ENCODE assay signal across 18 mouse cellular contexts in genomic region chr1:79602500-79602899, GRCm38 (mm10).
"Had no signal": no experiment of that assay in that cellular context is flagged by ENCODE, and none has a peak within 500 bp of the region (broad histone marks: within the 10 kb centered on the region; RNA-seq: fewer than 3 reads in every experiment).

No protein-coding gene starts in this region.

- DNase-seq: kidney, adult 2 months; kidney, postnatal 10 days; kidney, postnatal 36 days; layer of hippocampus, postnatal 36 days; liver, embryonic 13.5 days; lung, adult 2 months; right cerebral cortex, adult 18-20 months; right cerebral cortex, postnatal 14 days; right cerebral cortex, postnatal 4 days; thymus, adult 2 months; thymus, postnatal 14 days; thymus, postnatal 4 days had no signal

- H3K4me3 ChIP-seq: left cerebral cortex, adult 2 months; liver, embryonic 13.5 days; midbrain, embryonic 12.5 days; neural tube, embryonic 12.5 days; neural tube, embryonic 15.5 days had no signal

- H3K9me3 ChIP-seq: liver, embryonic 13.5 days; midbrain, embryonic 12.5 days; neural tube, embryonic 12.5 days; neural tube, embryonic 15.5 days had no signal

- H3K27ac ChIP-seq: left cerebral cortex, adult 2 months; liver, embryonic 13.5 days; macrophage; midbrain, embryonic 12.5 days; neural tube, embryonic 12.5 days; neural tube, embryonic 15.5 days; stomach, postnatal 0 days had no signal

- H3K36me3 ChIP-seq: liver, embryonic 13.5 days; midbrain, embryonic 12.5 days; neural tube, embryonic 12.5 days; neural tube, embryonic 15.5 days had no signal

- H3K4me1 ChIP-seq: liver, embryonic 13.5 days; neural tube, embryonic 15.5 days had no signal

- H3K27me3 ChIP-seq: liver, embryonic 13.5 days; midbrain, embryonic 12.5 days; neural tube, embryonic 12.5 days; neural tube, embryonic 15.5 days had no signal

- H3K9ac ChIP-seq: liver, embryonic 13.5 days; midbrain, embryonic 12.5 days; neural tube, embryonic 12.5 days; neural tube, embryonic 15.5 days had no signal
